Mouse (Mus musculus): ENCODE results near the gene Eci3.

The Eci3 gene

GRCm38 (mm10) chr13:34934931-34935644, 28.5 kb downstream of the Eci3 start:
- DNase-seq (ENCODE audit: low spot score in 2 of 2), result no peak

GRCm38 (mm10) chr13:34924210-34924609, 39.4 kb downstream of the Eci3 start, which contains the start of the genes Fam217a and 4933417A18Rik:
Gene Fam217a, minus strand, starts transcription at chr13:34924310.
Gene 4933417A18Rik, plus strand, starts transcription at chr13:34924409.
- no peak for DNase-seq (ENCODE audit: low spot score in 2 of 2)

- no peak for DNase-seq (ENCODE audit: low spot score in 2 of 2)
Observed at GRCm38 (mm10) chr13:34916520-34917167, 47.0 kb downstream of the Eci3 start.

- no peak for DNase-seq (ENCODE audit: low spot score in 2 of 2)
Observed at GRCm38 (mm10) chr13:34914614-34915013, 49.0 kb downstream of the Eci3 start.
